Mouse (Mus musculus) bone marrow, adult 2 months (tissue): ENCODE measurements around the gene Fam163a.

Experiments used
- CTCF ChIP-seq: fragments of 200-500 bp; IDR thresholded peaks from 2 replicates; pipeline ENCODE4 v1.5.1; 2011; ENCODE audit warnings: low read length, control low read depth; ENCODE audit not compliant: control insufficient read depth, insufficient read depth
- POLR2A ChIP-seq: fragments of 200-500 bp; IDR thresholded peaks from 2 replicates; pipeline ENCODE4 v1.6.1; 2011; ENCODE audit warnings: low read depth, mild to moderate bottlenecking, control low read depth, low read length, borderline replicate concordance; ENCODE audit not compliant: control insufficient read depth

DNA sequence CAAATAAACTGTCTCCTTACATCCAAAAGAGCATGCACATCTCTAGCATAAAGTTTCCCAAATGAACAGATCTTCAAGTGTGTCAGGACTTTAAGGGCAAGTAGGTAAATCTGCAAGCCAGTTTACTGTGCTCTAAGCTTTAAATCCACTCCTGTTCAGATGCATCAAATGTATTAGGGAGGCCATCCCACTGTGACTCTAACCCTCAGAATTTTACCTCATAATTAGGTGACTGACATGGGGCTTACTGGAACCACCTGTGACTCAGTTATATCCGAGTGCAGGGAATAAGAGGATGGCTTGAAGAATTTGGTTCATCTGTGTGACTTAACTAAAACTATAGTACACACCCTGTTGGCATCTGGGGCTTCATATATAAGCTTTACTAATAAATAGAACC, 170.2 kb downstream of the Fam163a start:
- no peak for TF ChIP-seq CTCF
- no peak for TF ChIP-seq POLR2A
